Mouse (Mus musculus) midbrain, embryonic 15.5 days (tissue): ENCODE results near the gene Ffar1. TPM values are rescaled to one million over a fixed set of nuclear protein-coding genes. Genes with fewer than 3 reads are reported as not detected.

Source experiments
- ATAC-seq: fragments of 200-750 bp; cut with Nextera tagmentation; replicated peaks from 2 replicates; pipeline ENCODE4 v1.8.0; 2017; ENCODE audit warnings: moderate TSS enrichment
- H3K27ac ChIP-seq: fragments of 300-500 bp; sonication (generic); 2 replicates; pipeline ENCODE4 v1.5.1; 2015; ENCODE audit warnings: mild to moderate bottlenecking, inconsistent platforms
- H3K27me3 ChIP-seq: fragments of 300-500 bp; sonication (generic); replicated peaks from 2 replicates; pipeline ENCODE4 v1.6.1; 2015; ENCODE audit warnings: inconsistent platforms
- H3K36me3 ChIP-seq: fragments of 300-500 bp; sonication (generic); replicated peaks from 2 replicates; pipeline ENCODE4 v1.6.1; 2015; ENCODE audit warnings: inconsistent platforms
- H3K4me1 ChIP-seq: fragments of 300-500 bp; sonication (generic); 2 replicates; pipeline ENCODE4 v1.6.1; 2015; ENCODE audit warnings: inconsistent platforms
- H3K4me2 ChIP-seq: fragments of 300-500 bp; sonication (generic); 2 replicates; pipeline ENCODE4 v1.6.1; 2015; ENCODE audit warnings: inconsistent platforms, mild to moderate bottlenecking, moderate library complexity
- H3K4me3 ChIP-seq: fragments of 300-500 bp; sonication (generic); 2 replicates; pipeline ENCODE4 v1.5.1; 2015; ENCODE audit warnings: mild to moderate bottlenecking, inconsistent platforms
- H3K9ac ChIP-seq: fragments of 300-500 bp; sonication (generic); 2 replicates; pipeline ENCODE4 v1.6.1; 2015; ENCODE audit warnings: mild to moderate bottlenecking, inconsistent platforms
- H3K9me3 ChIP-seq: fragments of 300-500 bp; sonication (generic); 2 replicates; pipeline ENCODE4 v1.6.1; 2016; ENCODE audit warnings: inconsistent platforms
- WGBS: fragments of 180-500 bp; shearing (Covaris S2); methylation state at CpG from one replicate; pipeline ENCODE4 v1.1.7; 2015; ENCODE audit warnings: mixed read lengths; 5-methylcytosine and 5-hydroxymethylcytosine counted together
- polyA plus RNA-seq: library from polyadenylated mRNA; unstranded; fragments of >200 nt; fragmentation: Nextera tagmentation; extraction: Ambion mirVana; gene quantifications from 2 replicates; pipeline ENCODE4 v1.2.1, GENCODE M21; 2015

Gene Ffar1
- not detected in 2 replicates for polyA plus RNA-seq

GRCm38 (mm10) chr7:30861464-30861863 lies at the start of gene Ffar1:
Gene Ffar1, minus strand, starts transcription at chr7:30861564.
- no peaks in the 10 kb centered on the region for H3K4me1 ChIP-seq
- no peaks in the 10 kb centered on the region for H3K9me3 ChIP-seq
- 88% methylated on average over 12 of the region's 12 CpGs for WGBS
- H3K27me3 ChIP-seq = no peaks in the 10 kb centered on the region
- no peak within 1 kb of the TSS for H3K4me2 ChIP-seq
- no peak within 1 kb of the TSS for H3K27ac ChIP-seq
- ATAC-seq = no peak
- no peak within 1 kb of the TSS for H3K9ac ChIP-seq
- H3K36me3 ChIP-seq = no peaks in the 10 kb centered on the region
- H3K4me3 ChIP-seq = no peak within 1 kb of the TSS

GRCm38 (mm10) chr7:30909773-30910172 lies 48.4 kb upstream of the Ffar1 start:
- no peaks in the 10 kb centered on the region for H3K9me3 ChIP-seq
- no peak overlapping the region for H3K4me3 ChIP-seq
- H3K9ac ChIP-seq = no peak overlapping the region
- H3K4me1 ChIP-seq = peaks cover 11% of the 10 kb centered on the region
- H3K27ac ChIP-seq = no peak overlapping the region
- WGBS = 81% methylated on average over 6 of the region's 6 CpGs
- peaks cover 4% of the 10 kb centered on the region for H3K27me3 ChIP-seq
- H3K36me3 ChIP-seq = no peaks in the 10 kb centered on the region
- no peak for ATAC-seq
- no peak overlapping the region for H3K4me2 ChIP-seq

- peak overlapping the region; percentile 27 for H3K4me3 ChIP-seq
- ATAC-seq = peak; percentile 11; the same call in 1 of the 2 replicates
- H3K4me2 ChIP-seq = peak overlapping the region; percentile 61
- H3K9ac ChIP-seq = no peak overlapping the region
- H3K27me3 ChIP-seq = peaks cover 4% of the 10 kb centered on the region
- no peaks in the 10 kb centered on the region for H3K9me3 ChIP-seq
- peaks cover 11% of the 10 kb centered on the region for H3K4me1 ChIP-seq
- H3K27ac ChIP-seq = no peak overlapping the region
- no peaks in the 10 kb centered on the region for H3K36me3 ChIP-seq
- whole genome bisulfite sequencing = 24% methylated on average over 16 of the region's 17 CpGs
Measured at GRCm38 (mm10) chr7:30908992-30909431, 47.6 kb upstream of the Ffar1 start.

- H3K27me3 ChIP-seq = peaks cover 4% of the 10 kb centered on the region
- peak overlapping the region; percentile 61 for H3K4me2 ChIP-seq
- peak; percentile 45 for ATAC-seq
- peak overlapping the region; percentile 27 for H3K4me3 ChIP-seq
- no peak overlapping the region for H3K27ac ChIP-seq
- WGBS = 2% methylated on average over 24 of the region's 26 CpGs
- H3K9ac ChIP-seq = peak overlapping the region; percentile 32
- no peaks in the 10 kb centered on the region for H3K36me3 ChIP-seq
- no peaks in the 10 kb centered on the region for H3K9me3 ChIP-seq
- H3K4me1 ChIP-seq = peaks cover 11% of the 10 kb centered on the region
Measured at GRCm38 (mm10) chr7:30908277-30908991, 47.1 kb upstream of the Ffar1 start.

GRCm38 (mm10) chr7:30904042-30904441 lies 42.7 kb upstream of the Ffar1 start:
- Histone ChIP-seq H3K4me1 (peaks cover 11% of the 10 kb centered on the region), H3K4me2 (no peak overlapping the region), H3K27ac (no peak overlapping the region), H3K4me3 (no peak overlapping the region), H3K36me3 (no peaks in the 10 kb centered on the region), H3K27me3 (peaks cover 4% of the 10 kb centered on the region), H3K9ac (no peak overlapping the region), H3K9me3 (no peaks in the 10 kb centered on the region)
- 57% methylated on average over 4 of the region's 4 CpGs for whole genome bisulfite sequencing
- no peak for ATAC-seq

DNA sequence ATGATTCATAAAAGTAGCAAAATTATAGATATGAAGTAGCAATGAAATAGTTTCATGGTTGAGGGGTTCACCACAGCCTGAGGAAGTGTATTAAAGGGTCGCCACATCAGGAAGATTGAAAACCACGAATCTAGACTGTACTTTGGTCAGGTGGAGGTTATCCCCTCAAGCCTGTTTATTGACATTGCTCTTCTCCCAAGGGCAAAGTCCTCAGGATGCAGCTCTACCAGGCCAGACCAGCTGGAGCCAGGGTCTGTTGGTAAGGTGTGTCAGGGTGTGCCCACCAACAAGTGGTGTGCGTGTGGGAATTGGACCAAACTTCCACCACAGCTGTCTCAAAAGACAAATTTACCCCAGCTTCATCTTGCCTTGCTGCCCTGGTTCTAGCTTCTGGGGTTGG lies 33.9 kb upstream of the Ffar1 start:
- ATAC-seq = no peak
- no peaks in the 10 kb centered on the region for H3K27me3 ChIP-seq
- H3K9me3 ChIP-seq = no peaks in the 10 kb centered on the region
- no peak overlapping the region for H3K4me2 ChIP-seq
- no peak overlapping the region for H3K9ac ChIP-seq
- H3K36me3 ChIP-seq = no peaks in the 10 kb centered on the region
- WGBS = 95% methylated on average over 3 of the region's 3 CpGs
- H3K4me1 ChIP-seq = no peaks in the 10 kb centered on the region
- no peak overlapping the region for H3K27ac ChIP-seq
- H3K4me3 ChIP-seq = no peak overlapping the region

- Histone ChIP-seq H3K9ac (no peak overlapping the region), H3K9me3 (no peaks in the 10 kb centered on the region), H3K4me2 (no peak overlapping the region), H3K4me1 (no peaks in the 10 kb centered on the region), H3K27me3 (no peaks in the 10 kb centered on the region), H3K4me3 (no peak overlapping the region), H3K36me3 (no peaks in the 10 kb centered on the region), H3K27ac (no peak overlapping the region)
- no peak for ATAC-seq
- WGBS = 83% methylated on average over 3 of the region's 3 CpGs
Measured at GRCm38 (mm10) chr7:30892515-30892914, 31.2 kb upstream of the Ffar1 start.

- 84% methylated on average over 9 of the region's 9 CpGs for WGBS
- no peaks in the 10 kb centered on the region for H3K4me1 ChIP-seq
- no peaks in the 10 kb centered on the region for H3K27me3 ChIP-seq
- no peaks in the 10 kb centered on the region for H3K36me3 ChIP-seq
- H3K4me3 ChIP-seq = no peak overlapping the region
- H3K9me3 ChIP-seq = no peaks in the 10 kb centered on the region
- no peak overlapping the region for H3K27ac ChIP-seq
- no peak overlapping the region for H3K4me2 ChIP-seq
- ATAC-seq = no peak
- no peak overlapping the region for H3K9ac ChIP-seq
Measured at GRCm38 (mm10) chr7:30891746-30892145, 30.4 kb upstream of the Ffar1 start.

GRCm38 (mm10) chr7:30890681-30891080 lies 29.3 kb upstream of the Ffar1 start:
- Histone ChIP-seq H3K4me1 (no peaks in the 10 kb centered on the region), H3K4me3 (no peak overlapping the region), H3K4me2 (no peak overlapping the region), H3K9ac (no peak overlapping the region), H3K36me3 (no peaks in the 10 kb centered on the region), H3K27ac (no peak overlapping the region), H3K9me3 (no peaks in the 10 kb centered on the region), H3K27me3 (no peaks in the 10 kb centered on the region)
- WGBS = 83% methylated on average over 2 of the region's 2 CpGs
- ATAC-seq = no peak

DNA sequence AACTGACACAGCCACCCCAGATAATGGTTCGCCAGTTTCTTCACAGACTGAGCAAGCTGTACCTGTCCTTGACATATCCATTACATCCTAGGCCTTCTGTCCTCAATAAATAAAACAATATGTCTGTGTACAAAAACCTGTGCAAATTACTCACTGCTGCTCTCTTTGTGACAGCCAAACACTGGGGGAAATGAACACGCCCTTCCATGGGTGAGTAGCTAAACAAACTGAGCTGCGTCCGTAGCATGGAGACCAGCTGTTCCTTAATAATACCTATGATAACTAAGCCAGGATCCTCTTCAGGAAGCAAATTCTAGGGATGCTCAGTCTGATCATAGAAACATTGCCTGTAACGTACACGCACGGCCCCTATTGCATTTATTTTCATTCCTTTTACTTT lies 27.4 kb upstream of the Ffar1 start:
- H3K4me3 ChIP-seq = no peak overlapping the region

GRCm38 (mm10) chr7:30887568-30888188 lies 26.3 kb upstream of the Ffar1 start:
- no peak for ATAC-seq
- 86% methylated on average over 14 of the region's 14 CpGs for WGBS
- no peak overlapping the region for H3K4me2 ChIP-seq

More for the DNA sequence above, 27.4 kb upstream of the Ffar1 start:
- no peak for ATAC-seq
- Histone ChIP-seq H3K27me3 (no peaks in the 10 kb centered on the region), H3K9ac (no peak overlapping the region), H3K4me2 (no peak overlapping the region), H3K27ac (no peak overlapping the region), H3K36me3 (no peaks in the 10 kb centered on the region), H3K9me3 (no peaks in the 10 kb centered on the region), H3K4me1 (no peaks in the 10 kb centered on the region)
- 85% methylated on average over 7 of the region's 7 CpGs for WGBS

GRCm38 (mm10) chr7:30886852-30887251 lies 25.5 kb upstream of the Ffar1 start:
- Histone ChIP-seq H3K4me3 (no peak overlapping the region), H3K4me1 (no peaks in the 10 kb centered on the region), H3K4me2 (no peak overlapping the region), H3K27me3 (no peaks in the 10 kb centered on the region), H3K36me3 (no peaks in the 10 kb centered on the region), H3K9me3 (no peaks in the 10 kb centered on the region), H3K27ac (no peak overlapping the region), H3K9ac (no peak overlapping the region)
- WGBS = 84% methylated on average over 4 of the region's 4 CpGs
- no peak for ATAC-seq

More at GRCm38 (mm10) chr7:30887568-30888188, 26.3 kb upstream of the Ffar1 start:
- Histone ChIP-seq H3K27ac (no peak overlapping the region), H3K9me3 (no peaks in the 10 kb centered on the region), H3K36me3 (no peaks in the 10 kb centered on the region), H3K4me3 (no peak overlapping the region), H3K9ac (no peak overlapping the region), H3K27me3 (no peaks in the 10 kb centered on the region), H3K4me1 (no peaks in the 10 kb centered on the region)

DNA sequence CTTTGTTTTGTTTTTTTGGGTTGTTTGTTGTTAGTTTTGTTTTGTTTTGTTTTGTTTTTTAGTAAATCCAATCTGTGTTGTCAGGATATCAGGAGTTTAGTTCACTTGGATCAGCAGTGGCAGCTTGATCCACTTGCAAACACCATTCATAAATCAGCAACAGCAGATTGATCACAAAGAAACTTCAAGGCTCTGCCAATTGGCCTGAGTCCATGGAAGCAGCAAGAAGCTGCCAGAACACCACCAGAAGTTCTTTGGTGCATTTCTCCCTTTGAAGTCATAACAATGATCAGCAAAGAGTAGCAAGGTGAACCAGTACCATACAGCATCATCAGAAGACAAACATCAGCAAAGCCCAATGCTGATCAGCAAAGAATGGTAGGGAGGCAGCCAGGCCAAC lies 22.7 kb upstream of the Ffar1 start:
- no peaks in the 10 kb centered on the region for H3K27me3 ChIP-seq
- H3K4me3 ChIP-seq = no peak overlapping the region
- H3K36me3 ChIP-seq = no peaks in the 10 kb centered on the region
- no peak for ATAC-seq
- no peak overlapping the region for H3K27ac ChIP-seq
- H3K9ac ChIP-seq = no peak overlapping the region
- H3K9me3 ChIP-seq = no peaks in the 10 kb centered on the region
- no peak overlapping the region for H3K4me2 ChIP-seq
- no peaks in the 10 kb centered on the region for H3K4me1 ChIP-seq
